In the genomic region with DNA sequence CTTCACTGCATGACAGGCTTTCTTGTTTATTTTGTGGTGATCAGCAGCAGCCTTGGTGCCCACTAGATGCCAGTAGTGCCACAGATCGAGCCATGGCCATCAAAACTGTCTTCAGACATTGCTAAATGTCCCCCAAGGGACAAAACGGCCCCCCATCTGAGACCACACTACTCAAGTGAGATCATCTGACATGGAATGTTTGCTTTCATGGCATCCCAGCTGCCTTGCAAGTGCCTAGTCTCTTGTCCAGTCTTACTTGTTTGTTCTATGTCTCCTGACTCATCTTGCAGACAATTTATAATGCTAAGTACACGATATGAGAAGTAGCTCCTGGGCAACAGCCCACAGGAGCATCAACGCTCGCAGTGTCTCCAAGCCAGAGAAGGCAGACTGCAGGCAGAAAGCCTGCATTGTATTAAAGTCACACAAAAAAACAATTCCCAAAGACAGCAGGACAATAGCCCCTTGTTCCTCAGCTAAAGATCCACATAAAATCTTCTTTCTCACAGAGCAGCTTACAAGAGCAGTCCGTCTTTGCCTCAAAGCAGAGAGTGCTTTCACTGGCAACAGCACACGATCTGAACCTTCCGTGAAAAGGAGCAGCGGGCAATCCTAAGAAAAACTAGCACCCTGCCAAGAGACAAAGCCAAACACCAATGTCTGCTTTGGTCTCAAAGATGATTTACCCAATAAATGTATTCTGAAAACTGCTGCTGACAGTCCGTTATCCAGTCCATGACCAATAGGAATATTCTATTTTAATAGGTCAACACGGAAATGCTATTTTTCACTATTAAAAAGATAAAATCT, we compare ENCODE assay signal across 9 mouse cellular contexts.
DNase-seq lines count a peak whose midpoint lies in the region; TF ChIP-seq lines count a peak whose summit lies in the region.
"Had no signal": no experiment of that assay in that cellular context is flagged by ENCODE, and none has a peak within 500 bp of the region (broad histone marks: within the 10 kb centered on the region; RNA-seq: fewer than 3 reads in every experiment).

No protein-coding gene starts in this region.

- no peak for TF ChIP-seq POLR2A in heart, adult 2 months (IDR thresholded peaks at IDR 0.05; ENCODE audit: insufficient read depth, low read depth, low read length)

- H3K36me3 ChIP-seq in heart, adult 2 months (ENCODE audit: control insufficient read depth, insufficient read depth, low read length) = peaks cover 16% of the 10 kb centered on the region

- 51% methylated on average over 11 of the region's 11 CpGs for WGBS in heart, adult 2 months

- H3K4me1 ChIP-seq in heart, adult 2 months (ENCODE audit: control insufficient read depth, insufficient read depth, low read length) = peaks cover 5% of the 10 kb centered on the region
- H3K4me1 ChIP-seq: lung, embryonic 15.5 days had no signal

- H3K27me3 ChIP-seq in heart, adult 2 months (ENCODE audit: control insufficient read depth, insufficient read depth, low read length) = no peaks in the 10 kb centered on the region
- H3K27me3 ChIP-seq: lung, embryonic 15.5 days had no signal

- TF ChIP-seq CTCF in heart, adult 2 months (IDR thresholded peaks at IDR 0.05) = peak; percentile 67

- no peak overlapping the region for H3K27ac ChIP-seq in heart, adult 2 months
- H3K27ac ChIP-seq: lung, embryonic 15.5 days had no signal

- H3K4me3 ChIP-seq in heart, adult 2 months = no peak overlapping the region
- H3K4me3 ChIP-seq: lung, embryonic 15.5 days had no signal

- intact Hi-C loops in heart, adult 2 months (cut with DNase I) = loop anchor here (1.0 kb wide), 1 partner anchor 131 kb away; no protein-coding TSS in a partner anchor

- H3K9ac ChIP-seq in heart, adult 2 months (ENCODE audit: low read depth, low read length) = no peak overlapping the region
- H3K9ac ChIP-seq: lung, embryonic 15.5 days had no signal

- TF ChIP-seq EP300 in heart, adult 2 months (IDR thresholded peaks at IDR 0.05; ENCODE audit: insufficient read depth, low read depth, low read length) = no peak

- no peaks in the 10 kb centered on the region for H3K79me2 ChIP-seq in heart, adult 2 months (replicated peaks; ENCODE audit: control insufficient read depth, insufficient read depth, low read length)

- DNase-seq in heart, adult 2 months = no peak
- DNase-seq in heart, adult 18-20 months = no peak
- DNase-seq in Muller cell, postnatal 12 days (ENCODE audit: inconsistent ontology term) = peak; percentile 81
- peak; percentile 9 for DNase-seq in embryo, embryonic 9.5 days (ENCODE audit: extremely low spot score)
- peak; percentile 28 to 43 for DNase-seq in layer of hippocampus, postnatal 10 days (ENCODE audit: low spot score in 2 of 2)
- peak; percentile 11 for DNase-seq in retina, postnatal 7 days (ENCODE audit: low read depth, low spot score)
- DNase-seq in thymus, postnatal 14 days = no peak
- no peak for DNase-seq in c-Kit-positive CD71-positive TER-119-positive erythroid progenitor cells, embryonic 14.5 days (ENCODE audit: low spot score)

Comparison
In these comparisons a context has a peak if more than half of its experiments do, and no peak if none do; other contexts are left out.
1. DNase-seq: peak in Muller cell, postnatal 12 days (single experiment), embryo, embryonic 9.5 days (single experiment), layer of hippocampus, postnatal 10 days (2 of 2) and retina, postnatal 7 days (single experiment); none in heart, adult 2 months (0 of 2), heart, adult 18-20 months (0 of 2), thymus, postnatal 14 days (single experiment) and c-Kit-positive CD71-positive TER-119-positive erythroid progenitor cells, embryonic 14.5 days (single experiment).